In genomic region chr7:102770921-102771320, GRCm38 (mm10) we compare ENCODE assay signal across 49 mouse cellular contexts. TPM values are rescaled to one million over a fixed set of nuclear protein-coding genes. Genes with fewer than 3 reads are reported as not detected.
"Had no signal": no experiment of that assay in that cellular context is flagged by ENCODE, and none has a peak within 500 bp of the region (broad histone marks: within the 10 kb centered on the region; RNA-seq: fewer than 3 reads in every experiment).

Gene Olfr561 (plus strand): TSS chr7:102771221.

- H3K4me3 ChIP-seq: heart, embryonic 10.5 days; heart, embryonic 12.5 days; heart, embryonic 13.5 days; heart, embryonic 15.5 days; hindbrain, embryonic 10.5 days; hindbrain, embryonic 12.5 days; hindbrain, embryonic 13.5 days; hindbrain, embryonic 15.5 days; intestine, embryonic 15.5 days; kidney, embryonic 15.5 days; layer of hippocampus, adult 2 months had no signal

- H3K27ac ChIP-seq: heart, embryonic 10.5 days; heart, embryonic 13.5 days; heart, embryonic 15.5 days; hindbrain, embryonic 10.5 days; hindbrain, embryonic 12.5 days; hindbrain, embryonic 13.5 days; hindbrain, embryonic 14.5 days; hindbrain, embryonic 15.5 days; hindbrain, postnatal 0 days; intestine, embryonic 15.5 days; kidney, embryonic 15.5 days; kidney, postnatal 0 days; layer of hippocampus, adult 2 months had no signal

- DNase-seq: heart, postnatal 10 days; heart, postnatal 14 days; heart, postnatal 36 days; heart, postnatal 4 days; kidney, adult 11 months; kidney, adult 18-20 months; kidney, adult 2 months; kidney, adult 8-10 months; kidney, adult 9 months; kidney, postnatal 10 days; kidney, postnatal 14 days; kidney, postnatal 25 days; kidney, postnatal 36 days; kidney, postnatal 4 days; layer of hippocampus, adult 9-11 months; layer of hippocampus, postnatal 36 days had no signal

- H3K4me2 ChIP-seq: heart, embryonic 11.5 days; heart, embryonic 12.5 days; heart, embryonic 13.5 days; heart, embryonic 15.5 days; hindbrain, embryonic 12.5 days; hindbrain, embryonic 13.5 days; hindbrain, embryonic 14.5 days; hindbrain, embryonic 15.5 days; intestine, embryonic 15.5 days; kidney, embryonic 15.5 days had no signal

- H3K4me1 ChIP-seq: heart, embryonic 10.5 days; heart, embryonic 12.5 days; heart, embryonic 13.5 days; heart, embryonic 15.5 days; hindbrain, embryonic 10.5 days; hindbrain, embryonic 12.5 days; hindbrain, embryonic 13.5 days; hindbrain, embryonic 15.5 days; intestine, embryonic 15.5 days; kidney, embryonic 15.5 days had no signal

- H3K9me3 ChIP-seq: heart, embryonic 10.5 days; heart, embryonic 12.5 days; heart, embryonic 13.5 days; heart, embryonic 15.5 days; hindbrain, embryonic 10.5 days; hindbrain, embryonic 12.5 days; hindbrain, embryonic 13.5 days; hindbrain, embryonic 15.5 days; intestine, embryonic 15.5 days; kidney, embryonic 15.5 days had no signal

- H3K36me3 ChIP-seq: heart, embryonic 10.5 days; heart, embryonic 12.5 days; heart, embryonic 13.5 days; heart, embryonic 15.5 days; hindbrain, embryonic 10.5 days; hindbrain, embryonic 12.5 days; hindbrain, embryonic 13.5 days; hindbrain, embryonic 15.5 days; intestine, embryonic 15.5 days; kidney, embryonic 15.5 days had no signal

- H3K27me3 ChIP-seq: heart, embryonic 12.5 days; heart, embryonic 13.5 days; heart, embryonic 15.5 days; hindbrain, embryonic 12.5 days; hindbrain, embryonic 13.5 days; hindbrain, embryonic 15.5 days; intestine, embryonic 15.5 days; kidney, embryonic 15.5 days had no signal

- H3K9ac ChIP-seq: heart, embryonic 12.5 days; heart, embryonic 13.5 days; heart, embryonic 15.5 days; hindbrain, embryonic 12.5 days; hindbrain, embryonic 13.5 days; hindbrain, embryonic 14.5 days; hindbrain, embryonic 15.5 days; intestine, embryonic 15.5 days; kidney, embryonic 15.5 days had no signal

- ATAC-seq: hindbrain, embryonic 16.5 days; hindbrain, postnatal 0 days; inflammation-experienced regulatory T-cells, adult 6 months; intestine, embryonic 15.5 days; intestine, embryonic 16.5 days; intestine, postnatal 0 days had no signal

RNA-seq across cellular contexts. Expression of gene Olfr561, which starts in this region (rescaled TPM):
- total RNA-seq: heart, postnatal 10 days; heart, postnatal 14 days; heart, postnatal 25 days; heart, postnatal 36 days; heart, postnatal 4 days; hematopoietic stem cell, adult 5-6 weeks; hindbrain, postnatal 0 days; layer of hippocampus, adult 2 months; layer of hippocampus, adult 8-10 months; layer of hippocampus, postnatal 10 days; layer of hippocampus, postnatal 25 days; layer of hippocampus, postnatal 36 days; left cerebral cortex, adult 18-20 months had no signal
- polyA plus RNA-seq: heart, embryonic 10.5 days; heart, embryonic 11.5 days; heart, embryonic 12.5 days; heart, embryonic 13.5 days; heart, embryonic 14.5 days; heart, embryonic 15.5 days; heart, embryonic 16.5 days; heart, postnatal 0 days; hindbrain, embryonic 11.5 days; hindbrain, embryonic 12.5 days; hindbrain, embryonic 13.5 days; hindbrain, embryonic 14.5 days; hindbrain, embryonic 15.5 days; hindbrain, embryonic 16.5 days; hindbrain, postnatal 0 days; inflammation-experienced regulatory T-cells, adult 6 months; intestine, embryonic 14.5 days; intestine, embryonic 15.5 days; intestine, embryonic 16.5 days; intestine, postnatal 0 days; kidney, adult 2 months; kidney, embryonic 14.5 days; kidney, embryonic 15.5 days; kidney, embryonic 16.5 days; kidney, postnatal 0 days; large intestine, adult 2 months had no signal
